Mouse (Mus musculus) limb, embryonic 12.5 days (tissue): Measurements from ENCODE around the gene Nipsnap3b. TPM values are rescaled to one million over a fixed set of nuclear protein-coding genes. Genes with fewer than 3 reads are reported as not detected.

Source experiments
- ATAC-seq: fragments of 200-750 bp; cut with Nextera tagmentation; 2 replicates; pipeline ENCODE4 v1.8.0; 2017; ENCODE audit warnings: low read depth, moderate TSS enrichment; ENCODE audit not compliant: insufficient number of reproducible peaks, insufficient read depth, low FRiP score, low TSS enrichment
- H3K27ac ChIP-seq: fragments of 300-500 bp; sonication (generic); 2 replicates; pipeline ENCODE4 v1.5.1; 2016; ENCODE audit warnings: mild to moderate bottlenecking, moderate library complexity
- H3K27me3 ChIP-seq: fragments of 300-500 bp; sonication (generic); 2 replicates; pipeline ENCODE4 v1.6.1; 2016; ENCODE audit warnings: mild to moderate bottlenecking, moderate library complexity
- H3K36me3 ChIP-seq: fragments of 300-500 bp; sonication (generic); 2 replicates; pipeline ENCODE4 v1.6.1; 2016; ENCODE audit warnings: mild to moderate bottlenecking, moderate library complexity
- H3K4me1 ChIP-seq: fragments of 300-500 bp; sonication (generic); replicated peaks from 2 replicates; pipeline ENCODE4 v1.6.1; 2016
- H3K4me2 ChIP-seq: fragments of 300-500 bp; sonication (generic); 2 replicates; pipeline ENCODE4 v1.6.1; 2016; ENCODE audit warnings: mild to moderate bottlenecking, moderate library complexity
- H3K4me3 ChIP-seq: fragments of 300-500 bp; sonication (generic); replicated peaks from 2 replicates; pipeline ENCODE4 v1.5.1; 2016; ENCODE audit warnings: mild to moderate bottlenecking
- H3K9ac ChIP-seq: fragments of 300-500 bp; sonication (generic); replicated peaks from 2 replicates; pipeline ENCODE4 v1.6.1; 2016; ENCODE audit warnings: mild to moderate bottlenecking, moderate library complexity
- H3K9me3 ChIP-seq: fragments of 300-500 bp; sonication (generic); 2 replicates; pipeline ENCODE4 v1.6.1; 2016; ENCODE audit warnings: mild to moderate bottlenecking, moderate library complexity
- WGBS: fragments of 180-500 bp; shearing (Covaris S2); methylation state at CpG from one replicate; pipeline ENCODE4 v1.1.7; 2016; 5-methylcytosine and 5-hydroxymethylcytosine counted together
- polyA plus RNA-seq: library from polyadenylated mRNA; unstranded; fragments of >200 nt; fragmentation: Nextera tagmentation; extraction: Ambion mirVana; gene quantifications from 2 replicates; pipeline ENCODE4 v1.2.1, GENCODE M21; 2016

The Nipsnap3b gene
- polyA plus RNA-seq, 1 experiment from 2014 or later = 52.2 TPM

DNA sequence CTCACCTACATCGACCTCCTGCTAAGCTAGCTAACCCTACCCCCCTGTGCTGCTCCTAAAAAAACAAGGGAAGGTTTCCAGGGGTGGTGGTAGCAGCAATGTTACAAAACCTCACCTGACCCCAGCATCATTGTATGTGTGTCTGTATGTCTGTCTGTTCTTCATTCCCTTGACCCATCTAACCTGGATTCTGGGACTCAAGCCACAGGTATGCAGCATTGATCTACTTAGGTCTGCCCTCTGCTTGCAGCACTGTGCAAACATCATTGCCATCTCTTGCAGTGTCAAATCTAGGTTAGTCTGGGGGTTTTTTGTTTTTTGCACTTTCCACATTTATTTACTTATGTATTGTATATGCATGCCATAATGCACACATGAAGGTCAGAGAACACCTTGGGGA is 6.7 kb downstream of the Nipsnap3b start:
- ATAC-seq = no peak
- peaks cover 63% of the 10 kb centered on the region for H3K36me3 ChIP-seq

DNA sequence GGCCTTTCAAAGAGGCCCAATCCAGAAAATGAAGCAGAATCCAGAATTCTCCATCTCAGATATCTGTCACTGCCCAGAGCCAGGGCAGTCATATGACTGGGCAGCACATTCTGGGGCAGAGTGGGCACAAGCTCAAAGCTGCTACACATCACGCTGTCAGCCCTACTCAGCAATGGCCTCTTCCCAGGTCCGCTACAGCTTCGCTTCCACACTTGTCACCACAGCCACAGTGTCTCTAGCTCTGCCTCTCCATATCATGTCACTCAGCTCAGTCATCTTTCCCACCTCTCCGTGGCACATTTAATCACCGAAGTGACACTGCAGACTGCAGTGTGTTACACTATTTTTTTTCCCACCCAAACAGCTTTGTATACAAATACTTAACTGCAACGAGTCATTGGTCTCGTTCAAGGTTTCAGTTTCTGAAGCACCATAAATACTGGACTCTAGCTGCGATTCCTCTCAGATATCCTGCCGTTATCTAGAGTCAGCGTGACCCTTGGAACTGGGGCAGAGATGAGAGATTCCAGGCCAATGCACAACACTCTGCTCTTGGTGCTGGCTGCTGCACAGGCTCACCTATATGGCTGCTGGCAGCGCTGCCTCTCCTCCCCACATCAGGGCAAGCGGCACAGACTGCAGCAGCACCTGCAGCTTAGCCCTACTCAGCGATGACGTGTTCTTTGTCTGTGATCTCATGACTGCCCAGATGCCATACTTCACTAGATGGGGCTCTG is 11.7 kb downstream of the Nipsnap3b start:
- H3K4me3 ChIP-seq = no peak overlapping the region
- H3K27me3 ChIP-seq = no peaks in the 10 kb centered on the region
- H3K36me3 ChIP-seq = peaks cover 45% of the 10 kb centered on the region
- ATAC-seq = no peak
- no peaks in the 10 kb centered on the region for H3K9me3 ChIP-seq
- H3K4me2 ChIP-seq = no peak overlapping the region
- no peak overlapping the region for H3K27ac ChIP-seq
- WGBS = 93% methylated on average over 14 of the region's 14 CpGs
- no peak overlapping the region for H3K9ac ChIP-seq
- no peaks in the 10 kb centered on the region for H3K4me1 ChIP-seq

More for the DNA sequence above, 6.7 kb downstream of the Nipsnap3b start:
- H3K4me2 ChIP-seq = no peak overlapping the region
- no peaks in the 10 kb centered on the region for H3K4me1 ChIP-seq
- no peak overlapping the region for H3K9ac ChIP-seq
- H3K4me3 ChIP-seq = no peak overlapping the region
- H3K9me3 ChIP-seq = peaks cover 9% of the 10 kb centered on the region; the same call in 1 of the 2 replicates
- H3K27ac ChIP-seq = no peak overlapping the region
- H3K27me3 ChIP-seq = no peaks in the 10 kb centered on the region
- WGBS = 83% methylated on average over 1 of the region's 1 CpGs

GRCm38 (mm10) chr4:53024397-53024796 is 12.7 kb downstream of the Nipsnap3b start:
- Histone ChIP-seq H3K9ac (no peak overlapping the region), H3K4me3 (no peak overlapping the region), H3K4me2 (no peak overlapping the region), H3K4me1 (no peaks in the 10 kb centered on the region), H3K36me3 (peaks cover 37% of the 10 kb centered on the region), H3K9me3 (no peaks in the 10 kb centered on the region), H3K27me3 (no peaks in the 10 kb centered on the region), H3K27ac (no peak overlapping the region)
- no peak for ATAC-seq
- WGBS = 89% methylated on average over 4 of the region's 4 CpGs

DNA sequence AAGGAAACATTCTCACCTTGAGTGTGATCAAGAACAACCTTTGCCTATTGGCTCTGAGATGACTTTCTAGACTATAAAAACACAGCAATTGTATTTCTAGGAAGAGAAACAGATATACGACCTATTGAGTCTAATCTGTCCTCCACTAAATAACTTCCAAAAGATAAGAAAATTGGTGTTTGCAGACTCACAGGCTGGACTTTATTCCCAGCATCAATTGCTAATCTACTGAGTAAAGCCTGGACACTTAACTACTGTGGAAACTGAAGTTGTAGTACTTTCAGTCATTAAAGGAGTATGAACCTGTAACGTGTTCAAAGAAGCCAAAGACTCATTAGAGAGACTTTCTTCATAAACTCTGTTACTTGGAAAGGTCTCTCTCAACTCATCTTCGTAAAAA is 16.1 kb downstream of the Nipsnap3b start:
- no peaks in the 10 kb centered on the region for H3K27me3 ChIP-seq
- H3K4me2 ChIP-seq = no peak overlapping the region
- 80% methylated on average over 3 of the region's 3 CpGs for WGBS
- no peak overlapping the region for H3K4me3 ChIP-seq
- H3K9me3 ChIP-seq = no peaks in the 10 kb centered on the region
- no peak overlapping the region for H3K9ac ChIP-seq
- ATAC-seq = no peak
- no peaks in the 10 kb centered on the region for H3K4me1 ChIP-seq
- no peak overlapping the region for H3K27ac ChIP-seq
- peaks cover 16% of the 10 kb centered on the region for H3K36me3 ChIP-seq

DNA sequence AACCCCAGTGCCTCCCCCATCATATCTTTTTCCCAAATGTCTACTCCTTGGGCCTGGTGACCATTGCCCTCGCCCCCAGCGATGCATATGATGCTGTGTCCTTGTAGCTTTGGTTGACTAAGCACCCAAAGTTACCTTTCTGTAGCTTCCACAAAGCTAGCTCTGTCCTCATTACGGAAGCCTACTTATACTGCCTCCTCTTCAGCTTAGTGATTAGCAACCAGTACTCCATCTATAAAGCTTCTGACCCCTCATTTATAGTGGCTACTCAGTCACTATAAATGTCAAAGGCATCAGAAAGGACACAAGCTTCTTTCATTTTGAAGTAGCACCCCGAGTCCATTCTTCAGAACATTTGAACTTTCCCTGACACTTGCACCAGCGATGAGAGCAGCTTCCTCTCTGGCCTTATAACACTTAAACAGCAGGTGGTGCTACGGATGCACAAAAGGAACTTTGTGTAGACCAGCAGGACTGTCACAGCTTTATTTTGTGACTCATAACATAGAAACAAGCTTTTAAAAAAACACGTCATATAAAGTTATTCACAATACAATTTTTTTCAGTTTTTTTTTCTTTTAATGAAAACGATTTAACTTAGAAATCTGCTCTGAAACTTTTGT is 18.8 kb downstream of the Nipsnap3b start:
- H3K27me3 ChIP-seq = no peaks in the 10 kb centered on the region
- peaks cover 21% of the 10 kb centered on the region for H3K36me3 ChIP-seq
- no peak for ATAC-seq
- H3K4me3 ChIP-seq = no peak overlapping the region
- 46% methylated on average over 8 of the region's 8 CpGs for WGBS
- no peak overlapping the region for H3K9ac ChIP-seq
- H3K9me3 ChIP-seq = no peaks in the 10 kb centered on the region
- H3K4me2 ChIP-seq = no peak overlapping the region
- H3K27ac ChIP-seq = no peak overlapping the region
- no peaks in the 10 kb centered on the region for H3K4me1 ChIP-seq

GRCm38 (mm10) chr4:53043819-53044218 is 32.1 kb downstream of the Nipsnap3b start:
- 88% methylated on average over 8 of the region's 8 CpGs for WGBS
- Histone ChIP-seq H3K27me3 (no peaks in the 10 kb centered on the region), H3K4me1 (no peaks in the 10 kb centered on the region), H3K36me3 (peaks cover 61% of the 10 kb centered on the region), H3K4me3 (no peak overlapping the region), H3K27ac (no peak overlapping the region), H3K9ac (no peak overlapping the region), H3K9me3 (no peaks in the 10 kb centered on the region), H3K4me2 (no peak overlapping the region)
- no peak for ATAC-seq

GRCm38 (mm10) chr4:53045807-53046206 is 34.1 kb downstream of the Nipsnap3b start:
- H3K27ac ChIP-seq = no peak overlapping the region
- H3K9ac ChIP-seq = no peak overlapping the region

DNA sequence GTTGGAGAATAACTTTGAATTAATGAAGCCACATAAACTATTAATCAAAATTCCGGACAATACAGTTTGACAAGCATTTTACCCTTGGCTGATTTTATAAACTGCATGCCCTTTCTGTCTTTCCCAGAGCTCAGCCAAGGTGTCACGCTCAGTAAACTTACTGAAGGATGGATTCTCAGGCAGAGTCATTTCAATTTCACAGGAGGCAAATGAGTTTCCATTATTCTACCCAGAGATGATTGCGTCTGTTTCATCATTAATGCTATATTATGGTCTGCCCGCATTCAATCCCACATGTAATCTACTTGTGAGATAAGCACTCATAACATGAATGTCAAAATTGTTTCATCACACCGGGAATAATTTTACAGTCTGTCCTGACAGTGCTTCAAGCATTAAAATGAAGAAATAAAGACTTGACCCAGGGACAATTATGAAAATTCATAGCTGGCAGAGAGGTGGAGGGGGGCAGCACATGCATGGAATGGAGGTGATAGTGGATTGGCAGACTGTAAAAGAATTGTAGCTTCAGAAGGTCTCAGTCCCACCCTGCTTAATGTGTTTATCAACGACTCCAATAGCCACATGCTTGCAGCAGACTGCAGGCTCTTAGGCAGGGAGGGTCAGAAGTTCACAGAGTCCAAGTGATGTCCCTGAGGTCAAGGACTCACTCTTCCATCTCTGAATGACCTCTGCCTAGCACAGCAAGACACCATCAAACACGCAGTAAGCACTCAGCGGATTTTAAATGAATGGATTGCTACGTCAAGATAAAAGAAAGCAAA is 34.8 kb downstream of the Nipsnap3b start:
- Histone ChIP-seq H3K27me3 (no peaks in the 10 kb centered on the region), H3K4me1 (no peaks in the 10 kb centered on the region), H3K36me3 (peaks cover 60% of the 10 kb centered on the region)

More at GRCm38 (mm10) chr4:53045807-53046206, 34.1 kb downstream of the Nipsnap3b start:
- peaks cover 64% of the 10 kb centered on the region for H3K36me3 ChIP-seq
- 86% methylated on average over 7 of the region's 7 CpGs for WGBS
- no peak overlapping the region for H3K4me2 ChIP-seq
- H3K4me3 ChIP-seq = no peak overlapping the region
- no peaks in the 10 kb centered on the region for H3K4me1 ChIP-seq
- no peaks in the 10 kb centered on the region for H3K27me3 ChIP-seq
- no peak for ATAC-seq
- no peaks in the 10 kb centered on the region for H3K9me3 ChIP-seq

DNA sequence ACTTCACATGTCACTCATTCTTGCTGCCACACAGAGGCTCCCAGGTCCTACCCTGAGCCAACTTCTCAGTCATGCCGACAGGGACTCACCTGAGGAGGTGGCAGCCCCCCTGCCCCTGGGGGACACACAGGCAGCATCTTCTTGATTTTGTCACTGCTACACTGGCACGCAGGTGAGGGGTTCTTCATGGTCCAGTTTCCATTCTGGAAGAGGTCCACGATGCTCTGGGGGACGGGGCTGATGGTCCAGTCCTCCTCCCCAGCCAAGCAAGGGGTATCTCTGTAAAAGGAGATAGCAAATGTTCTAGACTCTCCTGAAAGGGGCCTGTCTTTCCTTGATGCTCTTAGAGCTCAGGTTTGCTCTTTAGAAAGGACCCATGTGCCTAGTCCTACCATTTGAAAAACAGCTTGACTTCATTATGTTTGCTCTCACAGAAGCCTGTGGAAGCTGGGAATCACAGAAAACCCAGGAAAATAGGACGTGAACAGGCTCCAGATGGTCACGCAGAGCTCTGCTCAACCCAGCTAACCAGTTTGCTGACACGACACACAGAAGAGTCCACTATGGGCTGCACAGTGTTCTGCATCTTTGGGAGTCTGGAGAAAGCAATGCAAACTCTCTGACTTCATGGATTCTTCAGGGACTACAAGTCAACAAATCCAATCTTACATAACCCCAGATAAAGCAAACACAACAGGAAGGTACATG is 50.8 kb downstream of the Nipsnap3b start:
- WGBS = 78% methylated on average over 7 of the region's 7 CpGs
- H3K4me3 ChIP-seq = no peak overlapping the region
- no peak overlapping the region for H3K4me2 ChIP-seq
- H3K4me1 ChIP-seq = no peaks in the 10 kb centered on the region
- H3K9ac ChIP-seq = no peak overlapping the region
- no peaks in the 10 kb centered on the region for H3K9me3 ChIP-seq
- H3K27me3 ChIP-seq = no peaks in the 10 kb centered on the region
- H3K36me3 ChIP-seq = peaks cover 65% of the 10 kb centered on the region
- no peak overlapping the region for H3K27ac ChIP-seq
- ATAC-seq = no peak

More for the DNA sequence above, 34.8 kb downstream of the Nipsnap3b start:
- WGBS = 74% methylated on average over 9 of the region's 9 CpGs
- Histone ChIP-seq H3K27ac (no peak overlapping the region), H3K4me2 (no peak overlapping the region), H3K9ac (no peak overlapping the region), H3K9me3 (no peaks in the 10 kb centered on the region; the same call in 1 of the 2 replicates), H3K4me3 (no peak overlapping the region)
- no peak for ATAC-seq
